Mouse (Mus musculus) limb, embryonic 11.5 days (tissue): Measurements from ENCODE around the gene Mat1a. TPM values are rescaled to one million over a fixed set of nuclear protein-coding genes. Genes with fewer than 3 reads are reported as not detected.
A peak's percentile ranks its signal among the peaks of the same experiment; 100 is the strongest.

Source experiments
- ATAC-seq: fragments of 200-750 bp; cut with Nextera tagmentation; 2 replicates; pipeline ENCODE4 v1.8.0; 2017; ENCODE audit warnings: low read depth; ENCODE audit not compliant: insufficient number of reproducible peaks, low FRiP score, low TSS enrichment
- DNase-seq: peaks from one replicate; pipeline ENCODE4 v3.0.0-alpha.2; 2015; ENCODE audit warnings: low spot score
- H3K27ac ChIP-seq: fragments of 300-500 bp; sonication (generic); replicated peaks from 2 replicates; pipeline ENCODE4 v1.5.1; 2014; ENCODE audit warnings: low read depth, mild to moderate bottlenecking, low read length
- H3K27me3 ChIP-seq: fragments of 300-500 bp; sonication (generic); 2 replicates; pipeline ENCODE4 v1.6.1; 2014; ENCODE audit warnings: mild to moderate bottlenecking, low read length, mixed read lengths; ENCODE audit not compliant: control insufficient read depth, insufficient read depth
- H3K36me3 ChIP-seq: fragments of 300-500 bp; sonication (generic); 2 replicates; pipeline ENCODE4 v1.6.1; 2014; ENCODE audit warnings: mild to moderate bottlenecking, low read length, moderate library complexity, mixed read lengths; ENCODE audit not compliant: control insufficient read depth, insufficient read depth
- H3K4me1 ChIP-seq: fragments of 300-500 bp; sonication (generic); 2 replicates; pipeline ENCODE4 v1.6.1; 2014; ENCODE audit warnings: low read length, mixed read lengths; ENCODE audit not compliant: control insufficient read depth, insufficient read depth
- H3K4me2 ChIP-seq: fragments of 300-500 bp; sonication (generic); 2 replicates; pipeline ENCODE4 v1.6.1; 2014; ENCODE audit warnings: low read depth, mild to moderate bottlenecking, moderate library complexity; ENCODE audit not compliant: severe bottlenecking
- H3K4me3 ChIP-seq: fragments of 300-500 bp; sonication (generic); 2 replicates; pipeline ENCODE4 v1.5.1; 2014; ENCODE audit warnings: low read depth, low read length
- H3K9ac ChIP-seq: fragments of 300-500 bp; sonication (generic); 2 replicates; pipeline ENCODE4 v1.6.1; 2014; ENCODE audit warnings: mild to moderate bottlenecking, low read length
- H3K9me3 ChIP-seq: fragments of 300-500 bp; sonication (generic); 2 replicates; pipeline ENCODE4 v1.6.1; 2016; ENCODE audit warnings: low read length; ENCODE audit not compliant: control insufficient read depth
- WGBS: fragments of 180-500 bp; shearing (Covaris S2); extraction: QIAGEN DNeasy Blood & Tissue Kit; methylation state at CpG from one replicate; pipeline ENCODE4 v1.1.7; 2014; 5-methylcytosine and 5-hydroxymethylcytosine counted together
- polyA plus RNA-seq: library from polyadenylated mRNA; unstranded; fragments of >200 nt; fragmentation: Nextera tagmentation; extraction: Ambion mirVana; gene quantifications from 2 replicates; pipeline ENCODE4 v1.2.1, GENCODE M21; 2014

The Mat1a gene
- polyA plus RNA-seq, 1 experiment from 2014 or later = not detected

- no peak for ATAC-seq
- Histone ChIP-seq H3K27me3 (no peaks in the 10 kb centered on the region), H3K9ac (no peak overlapping the region), H3K4me2 (no peak overlapping the region), H3K9me3 (no peaks in the 10 kb centered on the region), H3K27ac (no peak overlapping the region), H3K4me3 (no peak overlapping the region), H3K36me3 (no peaks in the 10 kb centered on the region), H3K4me1 (no peaks in the 10 kb centered on the region)
- WGBS = 86% methylated on average over 1 of the region's 1 CpGs
- peak; percentile 33 for DNase-seq
Observed at GRCm38 (mm10) chr14:41087509-41087908, 17.3 kb upstream of the Mat1a start.

GRCm38 (mm10) chr14:41090777-41091176 lies 14.1 kb upstream of the Mat1a start:
- Histone ChIP-seq H3K4me2 (no peak overlapping the region), H3K27me3 (no peaks in the 10 kb centered on the region), H3K9ac (no peak overlapping the region), H3K9me3 (no peaks in the 10 kb centered on the region), H3K4me3 (no peak overlapping the region), H3K4me1 (no peaks in the 10 kb centered on the region), H3K36me3 (no peaks in the 10 kb centered on the region), H3K27ac (no peak overlapping the region)
- WGBS = 53% methylated on average over 8 of the region's 8 CpGs
- DNase-seq (peak; percentile 34), ATAC-seq (no peak)

- H3K27ac ChIP-seq = no peak overlapping the region
- H3K4me2 ChIP-seq = no peak overlapping the region
- no peak overlapping the region for H3K4me3 ChIP-seq
- no peaks in the 10 kb centered on the region for H3K27me3 ChIP-seq
- no peak overlapping the region for H3K9ac ChIP-seq
- ATAC-seq (no peak), DNase-seq (no peak)
- no peaks in the 10 kb centered on the region for H3K36me3 ChIP-seq
- no peaks in the 10 kb centered on the region for H3K9me3 ChIP-seq
- WGBS = 52% methylated on average over 1 of the region's 1 CpGs
- H3K4me1 ChIP-seq = no peaks in the 10 kb centered on the region
Observed at GRCm38 (mm10) chr14:41094114-41094513, 10.7 kb upstream of the Mat1a start.

- ATAC-seq (no peak), DNase-seq (no peak)
- Histone ChIP-seq H3K9me3 (no peaks in the 10 kb centered on the region), H3K9ac (no peak overlapping the region), H3K4me1 (no peaks in the 10 kb centered on the region), H3K36me3 (no peaks in the 10 kb centered on the region), H3K4me3 (no peak overlapping the region), H3K27ac (no peak overlapping the region), H3K27me3 (no peaks in the 10 kb centered on the region), H3K4me2 (no peak overlapping the region)
- WGBS = 93% methylated on average over 3 of the region's 3 CpGs
Observed at GRCm38 (mm10) chr14:41096296-41096860, 8.5 kb upstream of the Mat1a start.

GRCm38 (mm10) chr14:41098726-41099125 lies 6.1 kb upstream of the Mat1a start:
- 76% methylated on average over 1 of the region's 1 CpGs for WGBS
- no peaks in the 10 kb centered on the region for H3K4me1 ChIP-seq
- ATAC-seq (no peak), DNase-seq (no peak)
- no peak overlapping the region for H3K4me3 ChIP-seq
- no peaks in the 10 kb centered on the region for H3K36me3 ChIP-seq
- H3K27me3 ChIP-seq = no peaks in the 10 kb centered on the region
- no peak overlapping the region for H3K4me2 ChIP-seq
- no peak overlapping the region for H3K9ac ChIP-seq
- H3K27ac ChIP-seq = no peak overlapping the region
- H3K9me3 ChIP-seq = no peaks in the 10 kb centered on the region

- DNase-seq = no peak
- ATAC-seq = no peak
- Histone ChIP-seq H3K9me3 (no peaks in the 10 kb centered on the region), H3K27me3 (no peaks in the 10 kb centered on the region), H3K4me1 (no peaks in the 10 kb centered on the region), H3K27ac (no peak overlapping the region), H3K9ac (no peak overlapping the region), H3K36me3 (no peaks in the 10 kb centered on the region), H3K4me3 (no peak overlapping the region), H3K4me2 (no peak overlapping the region)
- 91% methylated on average over 3 of the region's 3 CpGs for WGBS
Observed at GRCm38 (mm10) chr14:41100712-41101111, 4.1 kb upstream of the Mat1a start.

- 82% methylated on average over 5 of the region's 5 CpGs for WGBS
Observed at GRCm38 (mm10) chr14:41101242-41101641, 3.6 kb upstream of the Mat1a start.

GRCm38 (mm10) chr14:41102269-41102668 lies 2.6 kb upstream of the Mat1a start:
- WGBS = 82% methylated on average over 2 of the region's 2 CpGs
- Histone ChIP-seq H3K36me3 (no peaks in the 10 kb centered on the region), H3K27ac (no peak overlapping the region), H3K4me3 (no peak overlapping the region), H3K4me2 (no peak overlapping the region), H3K9ac (no peak overlapping the region), H3K27me3 (no peaks in the 10 kb centered on the region), H3K9me3 (no peaks in the 10 kb centered on the region), H3K4me1 (no peaks in the 10 kb centered on the region)
- ATAC-seq (no peak), DNase-seq (no peak)

More at GRCm38 (mm10) chr14:41101242-41101641, 3.6 kb upstream of the Mat1a start:
- Histone ChIP-seq H3K36me3 (no peaks in the 10 kb centered on the region), H3K4me3 (no peak overlapping the region), H3K27ac (no peak overlapping the region), H3K4me1 (no peaks in the 10 kb centered on the region), H3K4me2 (no peak overlapping the region), H3K9me3 (no peaks in the 10 kb centered on the region), H3K9ac (no peak overlapping the region), H3K27me3 (no peaks in the 10 kb centered on the region)
- DNase-seq (no peak), ATAC-seq (no peak)

- Histone ChIP-seq H3K9me3 (no peaks in the 10 kb centered on the region), H3K4me3 (no peak overlapping the region), H3K27ac (no peak overlapping the region), H3K4me2 (no peak overlapping the region), H3K27me3 (no peaks in the 10 kb centered on the region), H3K4me1 (no peaks in the 10 kb centered on the region), H3K9ac (no peak overlapping the region), H3K36me3 (no peaks in the 10 kb centered on the region)
- 89% methylated on average over 7 of the region's 7 CpGs for WGBS
- ATAC-seq = no peak
- DNase-seq = no peak
Observed at GRCm38 (mm10) chr14:41111031-41111668, 6.3 kb downstream of the Mat1a start.
